Mouse (Mus musculus) kidney, embryonic 16.5 days (tissue): ENCODE data around the gene 1700025B11Rik. TPM values are rescaled to one million over a fixed set of nuclear protein-coding genes. Genes with fewer than 3 reads are reported as not detected.
"Not testable (repeated sequence)": the region's sequence is repeated elsewhere in the genome, so short reads cannot be mapped to it uniquely, and the experiment has no call there.

Experiments
- ATAC-seq: fragments of 200-750 bp; cut with Nextera tagmentation; 2 replicates; pipeline ENCODE4 v1.8.0; 2017; ENCODE audit warnings: moderate TSS enrichment; ENCODE audit not compliant: low FRiP score, low TSS enrichment
- H3K27ac ChIP-seq: fragments of 300-500 bp; sonication (generic); 2 replicates; pipeline ENCODE4 v1.5.1; 2014; ENCODE audit warnings: low read length
- H3K27me3 ChIP-seq: fragments of 300-500 bp; sonication (generic); 2 replicates; pipeline ENCODE4 v1.6.1; 2014; ENCODE audit warnings: low read length, control low read depth, mixed read lengths; ENCODE audit not compliant: insufficient read depth
- H3K36me3 ChIP-seq: fragments of 300-500 bp; sonication (generic); 2 replicates; pipeline ENCODE4 v1.6.1; 2014; ENCODE audit warnings: low read length, control low read depth, mixed read lengths; ENCODE audit not compliant: insufficient read depth
- H3K4me1 ChIP-seq: fragments of 300-500 bp; sonication (generic); 2 replicates; pipeline ENCODE4 v1.6.1; 2014; ENCODE audit warnings: low read length, control low read depth, mixed read lengths; ENCODE audit not compliant: insufficient read depth
- H3K4me2 ChIP-seq: fragments of 300-500 bp; sonication (generic); replicated peaks from 2 replicates; pipeline ENCODE4 v1.6.1; 2014; ENCODE audit warnings: low read depth, low read length
- H3K4me3 ChIP-seq: fragments of 300-500 bp; sonication (generic); 2 replicates; pipeline ENCODE4 v1.5.1; 2014; ENCODE audit warnings: mild to moderate bottlenecking, low read length
- H3K9ac ChIP-seq: fragments of 300-500 bp; sonication (generic); replicated peaks from 2 replicates; pipeline ENCODE4 v1.6.1; 2014; ENCODE audit warnings: low read length
- H3K9me3 ChIP-seq: fragments of 300-500 bp; sonication (generic); 2 replicates; pipeline ENCODE4 v1.6.1; 2016; ENCODE audit warnings: low read length, control low read depth
- WGBS: fragments of 180-500 bp; shearing (Covaris S2); extraction: QIAGEN DNeasy Blood & Tissue Kit; methylation state at CpG from one replicate; pipeline ENCODE4 v1.1.7; 2014; 5-methylcytosine and 5-hydroxymethylcytosine counted together
- polyA plus RNA-seq: library from polyadenylated mRNA; unstranded; fragments of >200 nt; fragmentation: Nextera tagmentation; extraction: Ambion mirVana; gene quantifications from 2 replicates; pipeline ENCODE4 v1.2.1, GENCODE M21; 2015

Gene 1700025B11Rik
- polyA plus RNA-seq, 1 experiment from 2014 or later: not detected

DNA sequence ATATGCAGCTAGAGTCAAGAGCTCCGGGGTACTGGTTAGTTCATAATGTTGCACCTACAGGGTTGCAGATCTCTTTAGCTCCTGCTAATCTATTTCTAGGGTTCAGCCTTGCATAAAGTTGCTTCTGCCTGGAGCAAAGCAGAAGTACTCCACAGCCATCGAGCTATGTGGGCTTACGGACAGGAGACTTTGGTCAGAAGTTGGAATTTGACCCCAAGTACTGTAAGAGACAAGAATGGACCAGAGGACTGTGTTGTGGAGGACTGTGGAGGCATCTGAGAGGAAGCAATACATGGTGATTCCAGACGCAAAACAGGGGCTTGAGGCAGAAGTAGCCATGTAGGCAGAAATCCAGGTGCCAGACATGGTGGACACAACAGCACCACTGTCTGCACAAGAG lies 17.6 kb upstream of the 1700025B11Rik start:
- Histone ChIP-seq H3K27me3 (no peaks in the 10 kb centered on the region), H3K36me3 (no peaks in the 10 kb centered on the region), H3K9me3 (peaks cover 5% of the 10 kb centered on the region; the same call in 1 of the 2 replicates), H3K9ac (no peak overlapping the region), H3K4me3 (no peak overlapping the region), H3K4me1 (no peaks in the 10 kb centered on the region), H3K27ac (no peak overlapping the region), H3K4me2 (no peak overlapping the region)
- WGBS: 91% methylated on average over 4 of the region's 4 CpGs
- no peak for ATAC-seq

DNA sequence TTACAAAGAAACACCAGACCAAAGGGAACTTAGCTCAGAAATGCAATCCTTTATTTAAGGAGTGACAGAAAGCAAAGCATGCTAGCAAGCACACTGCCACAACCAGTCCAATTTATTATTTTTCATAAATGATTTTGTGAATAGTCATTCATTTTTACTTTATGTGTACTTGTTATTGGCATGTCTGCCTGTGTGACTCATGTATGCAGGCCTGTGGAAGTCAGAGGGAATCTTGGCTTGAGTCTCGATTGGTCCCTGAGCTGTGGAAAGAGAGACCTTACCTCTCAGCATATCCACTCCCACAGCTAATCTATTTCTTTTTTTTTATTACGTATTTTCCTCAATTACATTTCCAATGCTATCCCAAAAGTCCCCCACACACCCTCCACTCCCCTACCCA lies 17.1 kb upstream of the 1700025B11Rik start:
- Histone ChIP-seq H3K27ac (no peak overlapping the region), H3K36me3 (no peaks in the 10 kb centered on the region), H3K4me1 (no peaks in the 10 kb centered on the region), H3K4me3 (no peak overlapping the region), H3K9me3 (peaks cover 5% of the 10 kb centered on the region; the same call in 1 of the 2 replicates), H3K4me2 (no peak overlapping the region), H3K27me3 (no peaks in the 10 kb centered on the region), H3K9ac (no peak overlapping the region)
- ATAC-seq: no peak
- WGBS: 85% methylated on average over 2 of the region's 2 CpGs

DNA sequence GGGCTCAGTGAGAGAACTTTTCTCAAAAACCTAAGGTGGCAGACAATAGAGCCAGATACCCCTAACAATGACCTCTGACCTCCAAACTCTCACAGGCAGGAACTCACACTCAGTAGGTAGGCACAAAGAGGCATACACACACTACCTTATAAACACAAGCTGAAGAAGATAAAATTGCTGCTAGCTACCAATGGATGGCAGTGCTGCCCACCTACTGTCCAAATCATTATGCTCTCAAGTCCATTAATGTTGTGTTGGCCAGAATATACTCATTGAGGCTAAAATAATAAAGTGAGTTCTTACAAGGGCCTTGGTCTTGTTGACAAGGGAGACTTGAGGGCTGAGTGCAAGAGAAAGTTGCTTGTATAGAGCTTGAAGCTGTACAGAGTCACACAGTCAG lies 1.5 kb upstream of the 1700025B11Rik start:
- Histone ChIP-seq H3K36me3 (no peaks in the 10 kb centered on the region), H3K4me3 (no peak overlapping the region), H3K9me3 (no peaks in the 10 kb centered on the region), H3K9ac (no peak overlapping the region), H3K4me2 (no peak overlapping the region), H3K27me3 (no peaks in the 10 kb centered on the region), H3K27ac (no peak overlapping the region), H3K4me1 (no peaks in the 10 kb centered on the region)
- no peak for ATAC-seq

DNA sequence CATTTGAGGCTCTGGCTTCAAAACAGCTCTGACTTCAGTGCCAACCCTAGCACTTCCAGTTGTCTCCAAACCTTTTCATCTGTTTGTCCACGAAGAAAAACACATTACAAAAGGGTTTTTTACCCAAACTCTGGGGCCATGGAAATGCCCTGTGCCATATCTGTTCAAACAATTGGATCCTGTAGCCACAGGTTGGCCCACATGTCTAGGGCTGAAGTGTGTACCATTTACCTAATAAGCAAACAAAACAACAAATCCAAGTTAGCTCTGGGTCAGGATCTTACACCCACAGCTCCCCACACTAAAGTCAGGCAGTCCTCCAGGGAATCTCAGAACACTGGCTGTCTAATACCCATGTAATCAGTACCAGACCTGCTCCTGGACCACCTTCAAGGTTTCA lies 22.5 kb downstream of the 1700025B11Rik start:
- not testable (repeated sequence) for H3K9ac ChIP-seq, H3K27me3 ChIP-seq, ATAC-seq, H3K4me1 ChIP-seq, H3K36me3 ChIP-seq, H3K4me2 ChIP-seq, H3K9me3 ChIP-seq, H3K4me3 ChIP-seq, H3K27ac ChIP-seq
- WGBS: 30% methylated on average over 1 of the region's 1 CpGs

DNA sequence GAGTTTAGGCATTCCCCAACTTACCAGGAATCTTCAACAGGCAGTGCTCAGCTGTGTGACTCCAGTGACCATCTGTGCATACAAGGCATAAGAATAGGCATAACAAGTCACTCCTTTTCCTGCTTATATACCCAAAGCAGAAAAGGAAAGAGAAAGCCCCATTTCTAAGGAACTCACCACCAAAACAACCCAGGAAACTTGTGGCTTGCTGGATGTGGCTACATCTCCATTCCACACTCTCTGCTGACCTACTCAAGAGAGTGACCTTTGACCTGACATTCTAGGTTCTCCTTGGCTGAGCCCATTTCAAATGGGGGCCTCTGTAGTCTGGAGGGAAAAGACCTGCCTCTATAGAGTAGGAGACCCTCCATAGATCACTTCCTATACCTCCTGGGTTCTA lies 28.5 kb downstream of the 1700025B11Rik start, which contains the start of gene Apol7c:
Apol7c (minus strand) TSS at position 101 of the 400 bp plus-strand sequence.
- Histone ChIP-seq H3K9ac (no peak within 1 kb of the TSS), H3K4me1 (no peaks in the 10 kb centered on the region), H3K4me3 (no peak within 1 kb of the TSS), H3K36me3 (no peaks in the 10 kb centered on the region), H3K27me3 (no peaks in the 10 kb centered on the region), H3K4me2 (no peak within 1 kb of the TSS), H3K9me3 (no peaks in the 10 kb centered on the region), H3K27ac (no peak within 1 kb of the TSS)
- ATAC-seq: no peak

DNA sequence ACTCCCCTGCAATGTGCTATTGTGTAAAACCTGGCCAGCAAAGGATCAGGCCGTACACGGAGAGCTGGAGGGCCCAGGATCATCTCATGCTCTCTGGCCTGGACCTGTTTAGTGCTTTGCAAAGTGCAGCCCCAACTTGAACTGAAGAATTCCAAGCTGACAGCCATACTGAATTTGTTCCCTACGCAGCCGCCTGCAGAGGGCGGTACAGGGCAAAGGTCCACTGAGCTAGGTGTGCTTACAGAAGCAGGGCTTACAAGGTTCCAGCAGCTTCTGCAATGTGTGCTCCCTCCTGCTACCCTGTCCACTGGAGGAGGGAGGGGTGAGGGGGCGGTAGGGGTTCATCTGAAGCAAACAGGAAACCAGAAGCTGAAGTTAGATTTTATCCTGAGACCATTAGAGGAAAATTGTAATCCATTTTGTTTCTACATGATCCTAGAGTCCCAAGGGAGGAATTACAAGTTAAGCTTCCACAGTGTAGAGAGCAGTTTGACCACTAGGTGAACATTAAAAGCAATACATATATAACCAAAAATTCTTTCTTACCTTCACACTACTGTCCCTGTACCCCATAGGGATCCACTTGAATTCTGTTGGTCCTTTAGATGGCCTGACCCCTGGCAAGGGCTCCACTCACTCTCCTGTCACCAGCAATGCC lies 38.4 kb downstream of the 1700025B11Rik start:
- ATAC-seq, H3K4me1 ChIP-seq, H3K9me3 ChIP-seq, H3K4me2 ChIP-seq, H3K36me3 ChIP-seq, H3K27ac ChIP-seq, H3K9ac ChIP-seq, H3K4me3 ChIP-seq, H3K27me3 ChIP-seq: not testable (repeated sequence)
- WGBS: 11% methylated on average over 6 of the region's 6 CpGs

DNA sequence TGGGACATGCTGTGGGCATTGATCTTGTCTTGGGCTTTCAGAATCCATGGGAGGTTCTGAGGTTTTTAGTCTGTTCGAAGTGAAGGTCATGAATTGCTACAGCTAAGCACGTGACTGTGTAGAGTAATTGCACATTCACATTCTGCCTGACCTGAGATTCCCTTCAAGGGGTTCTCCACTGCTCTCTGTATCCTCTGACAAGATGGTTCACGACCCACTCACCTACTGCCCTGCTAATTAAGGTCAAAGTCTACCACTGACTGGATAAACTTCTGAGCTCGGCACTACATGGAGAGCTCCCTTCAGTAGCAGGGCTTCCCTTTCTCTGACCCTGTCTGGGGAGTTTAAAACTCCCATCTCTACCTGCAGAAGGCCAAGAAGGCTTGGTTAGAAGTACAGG lies 41.1 kb downstream of the 1700025B11Rik start:
- not testable (repeated sequence) for H3K9ac ChIP-seq, H3K4me2 ChIP-seq, H3K9me3 ChIP-seq, H3K4me1 ChIP-seq, ATAC-seq, H3K27me3 ChIP-seq, H3K27ac ChIP-seq, H3K36me3 ChIP-seq, H3K4me3 ChIP-seq
- 56% methylated on average over 4 of the region's 4 CpGs for WGBS

Other genes starting within 250 kb of the 1700025B11Rik start
- gene Apol7a, start 162.8 kb downstream of the 1700025B11Rik start, polyA plus RNA-seq: 0.19 TPM in 1 of 2 replicates, not detected in the other
- gene Apol9a, start 150.8 kb downstream of the 1700025B11Rik start, polyA plus RNA-seq: not detected in 2 replicates
- 0.12 TPM in 1 of 2 replicates, not detected in the other for gene Apol7b, start 114.4 kb downstream of the 1700025B11Rik start, polyA plus RNA-seq
- not detected in 2 replicates for gene Apol10a, start 84.8 kb downstream of the 1700025B11Rik start, polyA plus RNA-seq
- gene Apol11a, start 53.6 kb downstream of the 1700025B11Rik start, polyA plus RNA-seq: not detected in 2 replicates
- not detected in 2 replicates for gene Apol7c, start 28.6 kb downstream of the 1700025B11Rik start, polyA plus RNA-seq
- gene Apol10b, start 34.2 kb upstream of the 1700025B11Rik start, polyA plus RNA-seq: 0.19 and 0.22 TPM in 2 replicates
- gene Gm36245, start 37.4 kb upstream of the 1700025B11Rik start, polyA plus RNA-seq: not detected in 2 replicates
- gene Apol11b, start 81.4 kb upstream of the 1700025B11Rik start, polyA plus RNA-seq: 0.07 TPM in 1 of 2 replicates, not detected in the other
- gene Apol7e, start 137.0 kb upstream of the 1700025B11Rik start, polyA plus RNA-seq: not detected in 2 replicates
- gene Apol9b, start 167.1 kb upstream of the 1700025B11Rik start, polyA plus RNA-seq: 0.20 TPM in 1 of 2 replicates, not detected in the other
- 0.19 and 0.21 TPM in 2 replicates for gene Apol8, start 195.1 kb upstream of the 1700025B11Rik start, polyA plus RNA-seq